Mouse (Mus musculus): ENCODE measurements around the gene Pkn2. TPM values are rescaled to one million over a fixed set of nuclear protein-coding genes. Genes with fewer than 3 reads are reported as not detected.

Pkn2 gene
- polyA plus RNA-seq, 1 experiment, result 13.2 TPM

- H3K4me1 ChIP-seq (ENCODE audit: control insufficient read depth, insufficient read depth, low read length), result no peaks in the 10 kb centered on the region
- TF ChIP-seq POLR2A (IDR thresholded peaks at IDR 0.05; ENCODE audit: borderline replicate concordance, insufficient read depth, low read length) (no peak), CTCF (IDR thresholded peaks at IDR 0.05; ENCODE audit: borderline replicate concordance, insufficient read depth, low read depth, low read length) (no peak)
- no peak for DNase-seq
- H3K27ac ChIP-seq (ENCODE audit: insufficient read depth, low read length), result no peak overlapping the region
- no peak overlapping the region for H3K4me3 ChIP-seq (replicated peaks; ENCODE audit: insufficient read depth, low read depth, low read length)
- no peaks in the 10 kb centered on the region for H3K27me3 ChIP-seq (ENCODE audit: control insufficient read depth, insufficient read depth, low read length)
- WGBS, result 92% methylated on average over 3 of the region's 3 CpGs
Measured at GRCm38 (mm10) chr3:142832910-142833309, 48.9 kb downstream of the Pkn2 start.

- WGBS, result 95% methylated on average over 4 of the region's 4 CpGs
- H3K27ac ChIP-seq (ENCODE audit: insufficient read depth, low read length), result no peak overlapping the region
- no peaks in the 10 kb centered on the region for H3K4me1 ChIP-seq (ENCODE audit: control insufficient read depth, insufficient read depth, low read length)
- no peaks in the 10 kb centered on the region for H3K27me3 ChIP-seq (ENCODE audit: control insufficient read depth, insufficient read depth, low read length)
- DNase-seq, result no peak
- no peak overlapping the region for H3K4me3 ChIP-seq (replicated peaks; ENCODE audit: insufficient read depth, low read depth, low read length)
- no peak for TF ChIP-seq POLR2A (IDR thresholded peaks at IDR 0.05; ENCODE audit: borderline replicate concordance, insufficient read depth, low read length)
- no peak for TF ChIP-seq CTCF (IDR thresholded peaks at IDR 0.05; ENCODE audit: borderline replicate concordance, insufficient read depth, low read depth, low read length)
Measured at GRCm38 (mm10) chr3:142826449-142827146, 55.2 kb downstream of the Pkn2 start.

GRCm38 (mm10) chr3:142823606-142824005 lies 58.2 kb downstream of the Pkn2 start:
- no peak for DNase-seq
- WGBS, result 92% methylated on average over 1 of the region's 1 CpGs
- H3K4me1 ChIP-seq (ENCODE audit: control insufficient read depth, insufficient read depth, low read length), result no peaks in the 10 kb centered on the region
- H3K4me3 ChIP-seq (replicated peaks; ENCODE audit: insufficient read depth, low read depth, low read length), result no peak overlapping the region
- TF ChIP-seq CTCF (IDR thresholded peaks at IDR 0.05; ENCODE audit: borderline replicate concordance, insufficient read depth, low read depth, low read length) (no peak), POLR2A (IDR thresholded peaks at IDR 0.05; ENCODE audit: borderline replicate concordance, insufficient read depth, low read length) (no peak)
- H3K27me3 ChIP-seq (ENCODE audit: control insufficient read depth, insufficient read depth, low read length), result no peaks in the 10 kb centered on the region
- H3K27ac ChIP-seq (ENCODE audit: insufficient read depth, low read length), result no peak overlapping the region

GRCm38 (mm10) chr3:142817506-142817905 lies 64.3 kb downstream of the Pkn2 start:
- WGBS, result 93% methylated on average over 3 of the region's 3 CpGs
- no peak for DNase-seq
- H3K27ac ChIP-seq (ENCODE audit: insufficient read depth, low read length), result no peak overlapping the region
- no peak for TF ChIP-seq POLR2A (IDR thresholded peaks at IDR 0.05; ENCODE audit: borderline replicate concordance, insufficient read depth, low read length)
- no peak for TF ChIP-seq CTCF (IDR thresholded peaks at IDR 0.05; ENCODE audit: borderline replicate concordance, insufficient read depth, low read depth, low read length)
- no peak overlapping the region for H3K4me3 ChIP-seq (replicated peaks; ENCODE audit: insufficient read depth, low read depth, low read length)
- H3K27me3 ChIP-seq (ENCODE audit: control insufficient read depth, insufficient read depth, low read length), result no peaks in the 10 kb centered on the region
- H3K4me1 ChIP-seq (ENCODE audit: control insufficient read depth, insufficient read depth, low read length), result no peaks in the 10 kb centered on the region

GRCm38 (mm10) chr3:142811582-142811981 lies 70.2 kb downstream of the Pkn2 start:
- 91% methylated on average over 3 of the region's 3 CpGs for WGBS
- H3K4me1 ChIP-seq (ENCODE audit: control insufficient read depth, insufficient read depth, low read length), result no peaks in the 10 kb centered on the region
- no peak for TF ChIP-seq CTCF (IDR thresholded peaks at IDR 0.05; ENCODE audit: borderline replicate concordance, insufficient read depth, low read depth, low read length)
- no peak for TF ChIP-seq POLR2A (IDR thresholded peaks at IDR 0.05; ENCODE audit: borderline replicate concordance, insufficient read depth, low read length)

GRCm38 (mm10) chr3:142795587-142795986 lies 86.2 kb downstream of the Pkn2 start:
- DNase-seq, result no peak
- H3K27me3 ChIP-seq (ENCODE audit: control insufficient read depth, insufficient read depth, low read length), result no peaks in the 10 kb centered on the region
- 80% methylated on average over 3 of the region's 3 CpGs for WGBS
- no peaks in the 10 kb centered on the region for H3K4me1 ChIP-seq (ENCODE audit: control insufficient read depth, insufficient read depth, low read length)
- no peak overlapping the region for H3K4me3 ChIP-seq (replicated peaks; ENCODE audit: insufficient read depth, low read depth, low read length)
- TF ChIP-seq CTCF (IDR thresholded peaks at IDR 0.05; ENCODE audit: borderline replicate concordance, insufficient read depth, low read depth, low read length), result no peak
- TF ChIP-seq POLR2A (IDR thresholded peaks at IDR 0.05; ENCODE audit: borderline replicate concordance, insufficient read depth, low read length), result no peak
- H3K27ac ChIP-seq (ENCODE audit: insufficient read depth, low read length), result no peak overlapping the region

More at GRCm38 (mm10) chr3:142811582-142811981, 70.2 kb downstream of the Pkn2 start:
- no peak overlapping the region for H3K27ac ChIP-seq (ENCODE audit: insufficient read depth, low read length)
- no peak for DNase-seq
- no peak overlapping the region for H3K4me3 ChIP-seq (replicated peaks; ENCODE audit: insufficient read depth, low read depth, low read length)
- no peaks in the 10 kb centered on the region for H3K27me3 ChIP-seq (ENCODE audit: control insufficient read depth, insufficient read depth, low read length)

GRCm38 (mm10) chr3:142786423-142787072 lies 95.3 kb downstream of the Pkn2 start:
- no peak overlapping the region for H3K4me3 ChIP-seq (replicated peaks; ENCODE audit: insufficient read depth, low read depth, low read length)
- H3K4me1 ChIP-seq (ENCODE audit: control insufficient read depth, insufficient read depth, low read length), result no peaks in the 10 kb centered on the region
- WGBS, result 73% methylated on average over 2 of the region's 2 CpGs
- DNase-seq, result no peak
- TF ChIP-seq POLR2A (IDR thresholded peaks at IDR 0.05; ENCODE audit: borderline replicate concordance, insufficient read depth, low read length), result no peak
- TF ChIP-seq CTCF (IDR thresholded peaks at IDR 0.05; ENCODE audit: borderline replicate concordance, insufficient read depth, low read depth, low read length), result no peak
- no peaks in the 10 kb centered on the region for H3K27me3 ChIP-seq (ENCODE audit: control insufficient read depth, insufficient read depth, low read length)
- H3K27ac ChIP-seq (ENCODE audit: insufficient read depth, low read length), result no peak overlapping the region

- TF ChIP-seq POLR2A (IDR thresholded peaks at IDR 0.05; ENCODE audit: borderline replicate concordance, insufficient read depth, low read length) (no peak), CTCF (IDR thresholded peaks at IDR 0.05; ENCODE audit: borderline replicate concordance, insufficient read depth, low read depth, low read length) (no peak)
- Histone ChIP-seq H3K27me3 (ENCODE audit: control insufficient read depth, insufficient read depth, low read length) (no peaks in the 10 kb centered on the region), H3K4me3 (replicated peaks; ENCODE audit: insufficient read depth, low read depth, low read length) (no peak overlapping the region), H3K4me1 (ENCODE audit: control insufficient read depth, insufficient read depth, low read length) (no peaks in the 10 kb centered on the region), H3K27ac (ENCODE audit: insufficient read depth, low read length) (no peak overlapping the region)
- DNase-seq, result no peak
- 30% methylated on average over 3 of the region's 3 CpGs for WGBS
Measured at GRCm38 (mm10) chr3:142777227-142777626, 104.6 kb downstream of the Pkn2 start.

Measured in cerebellum, adult 2 months (tissue).